In the genomic region with DNA sequence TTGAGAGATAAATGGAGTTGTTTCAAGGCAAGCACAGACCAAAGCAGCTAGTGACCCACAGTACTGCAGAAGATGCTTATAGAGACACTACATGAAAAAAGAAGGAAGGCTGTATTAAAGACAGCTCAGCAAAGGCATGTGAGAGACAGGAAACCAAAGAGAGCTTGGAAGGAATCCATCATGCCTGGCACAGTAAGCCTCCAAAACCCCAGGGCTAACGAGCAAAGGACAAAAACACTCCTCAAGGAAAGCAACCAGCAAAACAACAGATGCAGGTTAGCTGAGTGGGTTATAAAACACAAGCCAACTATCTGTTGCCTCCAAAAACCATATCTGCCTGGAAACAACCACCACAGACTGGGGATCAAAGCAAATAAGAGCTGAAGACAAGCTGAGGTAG, we compare ENCODE assay signal across 11 mouse cellular contexts.
"Had no signal": no experiment of that assay in that cellular context is flagged by ENCODE, and none has a peak within 500 bp of the region (broad histone marks: within the 10 kb centered on the region; RNA-seq: fewer than 3 reads in every experiment).

No protein-coding gene starts in this region.

- H3K9ac ChIP-seq: kidney, embryonic 15.5 days; limb, embryonic 13.5 days; liver, embryonic 14.5 days; midbrain, embryonic 13.5 days had no signal

- H3K4me1 ChIP-seq: kidney, embryonic 15.5 days; limb, embryonic 13.5 days; midbrain, embryonic 13.5 days had no signal

- H3K27ac ChIP-seq: kidney, embryonic 15.5 days; limb, embryonic 13.5 days; liver, embryonic 14.5 days; midbrain, embryonic 13.5 days; stomach, postnatal 0 days had no signal

- H3K4me2 ChIP-seq: kidney, embryonic 15.5 days; limb, embryonic 13.5 days; midbrain, embryonic 13.5 days had no signal

- ATAC-seq: midbrain, embryonic 13.5 days had no signal

- H3K9me3 ChIP-seq: kidney, embryonic 15.5 days; limb, embryonic 13.5 days; midbrain, embryonic 13.5 days had no signal

- DNase-seq: kidney, adult 2 months; kidney, postnatal 25 days; left cerebral cortex, postnatal 4 days; lung, adult 18-20 months; thymus, adult 2 months; thymus, postnatal 25 days had no signal

- H3K27me3 ChIP-seq: kidney, embryonic 15.5 days; limb, embryonic 13.5 days; midbrain, embryonic 13.5 days had no signal

- H3K4me3 ChIP-seq: kidney, embryonic 15.5 days; limb, embryonic 13.5 days; midbrain, embryonic 13.5 days had no signal

- H3K36me3 ChIP-seq: kidney, embryonic 15.5 days; limb, embryonic 13.5 days; midbrain, embryonic 13.5 days had no signal
